Mouse (Mus musculus) MN1 (cell line): ENCODE data around the gene Flt3l.
A peak's percentile ranks its signal among the peaks of the same experiment; 100 is the strongest.
"Not testable (repeated sequence)": the region's sequence is repeated elsewhere in the genome, so short reads cannot be mapped to it uniquely, and the experiment has no call there.

Experiments used
- DNase-seq: peaks from one replicate; pipeline ENCODE4 v3.0.0-alpha.2; 2016; ENCODE audit warnings: low spot score

The Flt3l gene

GRCm38 (mm10) chr7:45123186-45123570 lies 13.1 kb downstream of the Flt3l start:
- DNase-seq: peak; percentile 53

- no peak for DNase-seq
Observed at GRCm38 (mm10) chr7:45122561-45123185, 13.6 kb downstream of the Flt3l start.

- DNase-seq: no peak
Observed at GRCm38 (mm10) chr7:45121966-45122365, 14.3 kb downstream of the Flt3l start.

- DNase-seq: no peak
Observed at GRCm38 (mm10) chr7:45121404-45121803, 14.8 kb downstream of the Flt3l start.

GRCm38 (mm10) chr7:45119780-45120709 lies 16.2 kb downstream of the Flt3l start:
- DNase-seq: no peak

- no peak for DNase-seq
Observed at GRCm38 (mm10) chr7:45118336-45118735, 17.9 kb downstream of the Flt3l start.

- no peak for DNase-seq
Observed at GRCm38 (mm10) chr7:45117566-45117965, 18.7 kb downstream of the Flt3l start.

GRCm38 (mm10) chr7:45113476-45113875 lies 22.8 kb downstream of the Flt3l start:
- DNase-seq: no peak

GRCm38 (mm10) chr7:45112529-45112928 lies 23.7 kb downstream of the Flt3l start:
- DNase-seq: no peak

GRCm38 (mm10) chr7:45111940-45112339 lies 24.3 kb downstream of the Flt3l start:
- no peak for DNase-seq

GRCm38 (mm10) chr7:45110089-45110488 lies 26.1 kb downstream of the Flt3l start:
- DNase-seq: not testable (repeated sequence)

- DNase-seq: no peak
Observed at GRCm38 (mm10) chr7:45107052-45107645, 29.1 kb downstream of the Flt3l start.

- DNase-seq: no peak
Observed at GRCm38 (mm10) chr7:45106441-45106840, 29.8 kb downstream of the Flt3l start.

GRCm38 (mm10) chr7:45105491-45105890 lies 30.7 kb downstream of the Flt3l start:
- no peak for DNase-seq

- DNase-seq: no peak
Observed at GRCm38 (mm10) chr7:45104941-45105340, 31.3 kb downstream of the Flt3l start.

- DNase-seq: peak; percentile 85
Observed at GRCm38 (mm10) chr7:45103652-45104180, 32.5 kb downstream of the Flt3l start, which contains the start of gene Fcgrt. Gene Fcgrt, minus strand, starts transcription at chr7:45103851.

GRCm38 (mm10) chr7:45102940-45103585 lies 33.2 kb downstream of the Flt3l start:
- no peak for DNase-seq

- no peak for DNase-seq
Observed at GRCm38 (mm10) chr7:45102441-45102840, 33.8 kb downstream of the Flt3l start.

- DNase-seq: no peak
Observed at GRCm38 (mm10) chr7:45100046-45100445, 36.2 kb downstream of the Flt3l start.

GRCm38 (mm10) chr7:45098541-45099240 lies 37.5 kb downstream of the Flt3l start:
- DNase-seq: no peak

GRCm38 (mm10) chr7:45097479-45097878 lies 38.8 kb downstream of the Flt3l start:
- DNase-seq: no peak
